Mouse (Mus musculus): ENCODE measurements at regions not wholly inside any gene's neighbourhood (a gene's known extent, or its start where the extent isn't known, plus 50 kb on each side); places are given as distances from the start of the nearest gene placed in this dataset.

GRCm38 (mm10) chr14:73439802-73440309, 54.8 kb upstream of the Itm2b start:
- TF ChIP-seq CTCF (IDR thresholded peaks at IDR 0.05; ENCODE audit: low read depth): no peak
- TF ChIP-seq EP300 (IDR thresholded peaks at IDR 0.05; ENCODE audit: low read depth): no peak

Data from liver, embryonic 14.5 days (tissue).